Mouse (Mus musculus) mesoderm, embryonic 11.5 days (tissue): ENCODE data around the gene Trim72.
"Not testable (repeated sequence)": the region's sequence is repeated elsewhere in the genome, so short reads cannot be mapped to it uniquely, and the experiment has no call there.

ENCODE experiments used
- DNase-seq: peaks from one replicate; pipeline ENCODE4 v3.0.0-alpha.2; 2012; ENCODE audit warnings: low read depth, low spot score

Gene Trim72

DNA sequence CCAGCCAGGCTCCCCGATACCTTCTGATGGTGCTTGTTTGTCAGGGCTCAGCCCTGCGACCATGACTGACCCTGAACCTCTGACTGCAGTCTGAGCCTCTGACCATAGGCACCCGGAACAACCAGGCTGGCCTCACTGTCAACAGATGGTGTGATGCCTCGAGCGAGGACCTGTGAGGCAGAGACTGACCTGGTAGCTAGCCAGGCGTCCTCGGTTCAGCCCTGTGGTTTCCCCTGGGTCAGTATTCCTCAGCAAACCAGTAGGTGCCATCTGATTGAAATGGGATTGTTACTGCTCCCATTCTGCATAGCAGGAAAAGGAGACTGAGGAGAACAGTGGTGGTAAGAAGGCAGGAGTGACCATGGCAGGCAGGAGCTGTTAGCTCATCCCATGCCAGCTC is 2.4 kb downstream of the Trim72 start:
- DNase-seq: no peak

GRCm38 (mm10) chr7:128009715-128010340 is 6.1 kb downstream of the Trim72 start:
- DNase-seq: no peak

DNA sequence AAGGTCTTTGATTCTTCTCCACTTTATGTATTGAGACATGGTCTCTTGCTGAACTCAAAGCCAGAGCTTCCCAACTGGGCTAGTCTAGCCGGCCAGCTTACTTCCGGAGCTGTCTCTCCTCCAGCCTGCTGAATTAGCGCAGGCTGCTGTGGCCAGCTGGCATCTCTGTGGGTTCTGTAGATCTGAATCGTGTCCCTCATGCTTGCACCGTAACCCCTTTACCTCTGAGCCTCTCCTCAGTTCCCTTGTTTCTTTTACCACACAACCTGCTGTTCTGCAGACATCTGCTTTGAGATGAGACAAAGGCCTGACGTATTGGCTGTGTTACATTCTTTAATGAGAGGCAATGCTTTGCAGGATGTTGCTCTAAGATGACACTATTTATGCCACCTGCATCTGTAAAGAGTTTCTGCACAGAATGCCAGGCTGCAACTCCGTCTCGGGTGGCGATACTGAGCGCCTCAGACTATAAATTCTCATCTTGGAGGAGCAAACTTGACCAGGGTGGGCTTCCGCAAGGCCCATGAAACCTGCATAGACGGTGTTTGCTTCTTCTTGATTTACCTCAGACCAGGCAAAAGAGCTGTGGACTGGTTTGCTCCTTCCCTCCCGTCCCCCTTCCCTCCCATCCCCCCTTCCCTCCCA is 8.5 kb downstream of the Trim72 start:
- no peak for DNase-seq

DNA sequence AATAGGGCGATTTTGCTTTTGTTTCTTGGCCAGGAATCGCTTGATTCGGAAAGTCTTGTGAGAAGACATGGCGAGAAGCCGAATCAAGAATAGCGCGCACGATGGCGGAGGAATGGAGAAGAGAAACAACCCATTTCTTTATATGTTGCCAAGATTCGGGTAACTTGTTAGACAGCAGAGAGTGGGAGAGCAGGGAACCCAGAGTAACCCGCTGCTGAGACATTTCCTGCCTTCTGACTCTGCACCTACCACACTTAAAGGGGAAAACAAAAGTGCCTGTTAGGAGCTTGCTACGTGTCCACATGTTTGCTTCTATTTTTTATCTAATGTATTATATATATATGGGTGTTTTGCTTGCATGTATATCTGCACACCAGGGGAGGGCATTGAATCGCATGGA is 9.4 kb downstream of the Trim72 start:
- DNase-seq: no peak

DNA sequence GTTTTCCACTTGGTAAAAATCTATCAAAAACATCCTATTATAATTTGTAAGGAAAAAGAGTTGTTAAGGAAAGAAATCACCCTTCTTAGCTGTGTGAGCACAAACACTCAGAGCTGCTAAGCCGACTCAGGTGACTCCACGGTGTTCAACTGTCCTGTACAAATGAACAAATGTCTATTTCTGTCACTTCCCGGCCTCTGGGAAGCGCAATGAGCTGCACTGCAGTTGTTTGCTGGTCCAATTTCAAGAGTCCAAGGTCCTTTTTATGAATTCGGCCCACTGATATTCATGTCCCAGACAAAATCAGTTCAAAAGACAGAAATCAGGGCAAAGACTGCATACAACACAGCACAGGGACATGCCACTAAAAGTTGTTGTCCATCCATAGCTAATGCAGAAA is 12.4 kb downstream of the Trim72 start:
- DNase-seq: not testable (repeated sequence)

DNA sequence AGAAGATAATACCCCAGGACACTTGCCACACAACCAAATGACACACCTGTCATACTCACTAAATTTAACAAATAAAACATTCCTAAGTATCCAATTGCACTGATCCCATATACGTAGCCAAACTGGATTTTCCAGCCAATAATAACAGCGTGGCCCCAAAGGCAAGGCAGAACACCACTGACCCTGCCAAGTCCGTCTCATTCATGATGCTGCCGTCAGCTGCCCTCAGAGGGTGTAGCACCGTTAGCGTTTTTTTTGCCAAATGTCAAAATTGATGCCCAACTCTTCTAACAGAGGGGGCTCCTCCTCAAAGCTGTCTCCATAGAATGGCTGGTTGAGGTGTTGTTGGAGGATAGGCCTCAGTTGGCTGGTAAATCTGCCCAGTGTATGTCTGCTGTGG is 12.9 kb downstream of the Trim72 start:
- no peak for DNase-seq

DNA sequence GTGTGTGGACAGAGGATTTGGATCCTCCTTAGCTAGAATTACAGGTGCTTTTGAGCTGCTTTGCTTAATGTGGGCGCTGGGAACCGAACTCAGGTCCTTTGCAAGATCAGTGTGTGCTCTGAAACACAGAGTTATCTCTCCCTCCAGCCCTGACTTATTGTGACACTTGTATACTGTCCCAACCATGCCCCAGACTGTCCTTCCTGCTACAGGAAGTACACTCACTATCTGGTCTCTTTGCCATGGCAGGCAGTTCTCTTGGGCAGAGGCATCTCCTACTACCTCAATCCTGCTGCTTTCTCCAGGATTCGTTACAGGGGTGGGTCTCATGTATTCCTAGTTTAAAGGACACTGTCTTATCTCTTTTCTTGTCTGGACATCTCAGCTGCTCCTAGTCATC is 14.5 kb downstream of the Trim72 start:
- no peak for DNase-seq

GRCm38 (mm10) chr7:128019187-128019586 is 15.4 kb downstream of the Trim72 start:
- no peak for DNase-seq

DNA sequence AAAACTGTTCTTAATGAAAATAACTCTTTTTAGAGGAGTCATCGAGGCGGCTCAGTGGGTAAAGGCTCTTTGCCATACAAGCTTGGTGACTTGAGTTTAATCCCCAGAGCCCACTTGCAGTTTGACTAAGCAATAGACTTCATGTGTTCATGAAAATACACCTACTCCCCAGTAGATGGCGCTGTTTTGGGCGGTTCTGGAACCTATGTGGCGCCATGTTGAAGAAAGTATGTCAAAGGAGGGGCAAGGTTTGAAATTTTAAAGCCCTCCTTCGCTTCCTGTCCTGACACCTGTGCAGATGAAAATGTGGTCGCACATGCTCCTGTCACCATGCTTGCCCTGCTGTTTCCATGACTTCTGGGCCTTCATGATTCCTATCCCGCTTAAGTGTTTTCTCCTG is 19.2 kb downstream of the Trim72 start:
- no peak for DNase-seq

GRCm38 (mm10) chr7:128023565-128023964 is 19.8 kb downstream of the Trim72 start:
- DNase-seq: no peak

DNA sequence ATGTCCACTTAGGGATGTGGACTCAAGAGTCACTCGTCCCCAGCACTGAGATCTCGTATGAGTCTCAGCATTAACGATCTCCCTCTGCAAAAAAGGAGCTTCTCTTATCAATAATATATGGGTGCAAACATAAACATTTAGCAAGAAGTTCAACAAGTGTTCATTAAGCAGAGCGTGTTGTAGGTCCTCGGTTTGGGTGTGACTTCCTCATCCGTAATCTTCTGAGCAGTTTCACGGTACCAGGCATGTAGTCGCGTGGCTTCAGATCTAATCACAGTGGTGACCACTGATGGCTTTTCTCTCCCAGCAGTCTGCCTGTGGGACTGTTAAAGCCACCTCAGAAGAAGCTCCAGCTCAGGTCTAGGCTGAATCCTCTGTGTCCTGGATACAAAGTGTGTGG is 20.6 kb downstream of the Trim72 start:
- DNase-seq: no peak

- DNase-seq: no peak
These were observed 21.2 kb downstream of the Trim72 start for GRCm38 (mm10) chr7:128024932-128025331.

- no peak for DNase-seq
These were observed 21.6 kb downstream of the Trim72 start for GRCm38 (mm10) chr7:128025381-128025780.

- peak; percentile 27 for DNase-seq
These were observed 27.7 kb downstream of the Trim72 start for GRCm38 (mm10) chr7:128031403-128031976.

GRCm38 (mm10) chr7:128032290-128032988 is 28.7 kb downstream of the Trim72 start:
- no peak for DNase-seq

DNA sequence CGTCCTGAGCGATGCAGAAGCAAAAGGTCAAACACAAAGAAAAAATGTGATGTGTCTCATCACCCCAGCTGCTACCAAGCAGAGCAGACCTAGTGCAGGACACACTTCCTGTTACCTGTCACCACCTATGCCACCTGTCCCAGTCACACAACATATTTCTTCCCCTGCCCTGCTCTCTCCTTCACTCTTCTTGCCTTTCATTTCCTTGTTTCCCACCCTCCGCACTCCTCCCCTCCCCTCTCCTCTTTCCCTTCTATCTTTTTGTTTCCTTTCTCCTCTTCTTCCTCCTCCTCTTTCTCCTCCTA is 29.2 kb downstream of the Trim72 start:
- DNase-seq: no peak

DNA sequence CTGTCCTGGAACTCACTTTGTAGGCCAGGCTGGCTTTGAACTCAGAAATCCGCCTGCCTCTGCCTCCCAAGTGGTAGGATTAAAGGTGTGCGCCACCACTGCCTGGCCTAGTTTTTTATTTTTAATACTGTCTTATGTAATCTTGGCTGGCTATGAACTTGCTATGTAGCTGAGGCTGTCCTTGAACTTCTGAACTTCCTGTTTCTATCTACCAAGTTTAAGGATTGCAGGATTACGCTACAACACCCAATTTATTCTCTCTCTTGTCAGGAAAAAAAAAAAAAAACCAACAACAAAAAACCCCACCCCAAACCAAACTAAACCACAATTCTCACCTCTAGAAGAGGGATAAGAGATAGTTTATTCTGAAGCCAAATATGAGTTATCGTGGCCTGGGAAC is 29.9 kb downstream of the Trim72 start:
- no peak for DNase-seq

DNA sequence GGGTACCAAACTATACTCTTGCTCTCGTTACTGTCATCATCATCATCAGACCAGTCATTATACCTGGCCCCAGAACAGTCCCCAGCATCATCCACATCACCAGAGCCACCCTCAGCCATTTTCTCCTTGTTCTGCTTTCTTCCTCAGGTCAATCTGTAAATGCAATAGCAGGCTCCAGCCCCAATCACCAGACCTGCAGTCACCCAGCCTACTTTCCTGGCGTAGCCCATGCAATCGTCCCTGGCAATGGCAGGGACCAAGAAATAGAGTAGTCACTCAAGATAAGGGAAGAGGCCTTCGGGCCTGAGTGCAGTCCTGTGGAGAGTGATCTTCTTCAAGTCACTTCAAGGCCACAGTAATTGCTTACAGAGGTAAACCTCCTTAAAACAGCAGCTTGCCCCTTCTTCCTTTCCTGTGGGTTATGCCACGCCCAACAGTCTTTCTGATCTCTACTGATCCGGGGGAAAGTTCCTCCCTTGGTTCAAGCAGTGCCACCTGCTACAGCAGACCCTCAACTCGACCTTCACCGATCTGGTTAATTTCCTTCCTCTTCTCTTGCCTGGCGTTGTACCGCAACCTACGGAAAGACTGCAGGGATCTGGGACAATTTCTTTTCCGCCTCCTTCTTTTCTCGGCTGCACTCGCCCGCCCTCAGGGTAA is 38.5 kb downstream of the Trim72 start:
- DNase-seq: not testable (repeated sequence)

DNA sequence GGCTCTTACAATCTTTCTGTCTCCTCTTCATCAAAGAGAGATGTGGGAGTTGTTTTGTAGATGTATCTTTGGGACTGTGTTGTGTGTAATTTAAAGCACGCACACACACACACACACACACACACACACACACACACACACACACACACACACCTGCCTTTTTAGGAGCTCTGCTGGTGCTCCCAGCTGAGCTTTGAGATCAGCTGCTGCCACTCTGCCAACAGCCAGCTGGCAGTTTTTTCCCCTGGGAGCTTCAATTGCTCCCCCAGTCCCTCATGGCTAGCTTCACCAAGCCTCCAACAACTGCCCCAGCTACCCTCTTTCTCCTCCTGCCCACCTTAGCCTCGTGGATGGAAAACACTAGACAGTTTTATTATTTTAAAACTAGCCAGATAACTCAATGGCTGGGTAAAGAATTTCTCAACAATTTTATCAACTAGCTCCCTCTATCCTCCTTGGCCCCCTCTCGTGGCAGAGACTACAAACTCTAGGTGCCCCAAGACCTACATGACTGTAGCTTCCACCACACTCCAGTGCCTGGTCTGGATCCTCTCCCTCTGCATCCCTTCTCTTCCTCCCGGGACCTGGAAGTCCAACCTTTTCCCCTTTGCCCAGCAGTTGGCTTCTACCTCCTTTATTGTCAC is 40.5 kb downstream of the Trim72 start:
- no peak for DNase-seq

DNA sequence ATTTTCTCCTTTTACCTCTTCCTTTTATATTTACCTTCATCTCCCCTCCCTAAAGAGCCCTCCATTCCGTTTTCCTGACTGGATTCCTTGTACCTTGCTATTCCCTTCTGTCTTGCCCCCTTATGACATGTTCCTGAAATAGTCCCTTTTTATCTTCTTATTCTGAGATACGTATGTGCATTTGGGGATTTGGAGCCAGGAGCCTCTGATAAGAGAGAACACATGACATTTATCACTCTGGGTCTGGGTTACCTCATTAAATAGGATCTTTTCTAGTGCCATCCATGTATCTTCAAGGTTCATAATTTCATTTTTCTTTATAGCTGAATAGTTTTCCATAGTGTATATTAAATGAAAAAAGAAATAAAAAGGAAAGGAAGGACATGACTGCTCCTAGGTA is 41.9 kb downstream of the Trim72 start:
- DNase-seq: no peak

- no peak for DNase-seq
These were observed 45.1 kb downstream of the Trim72 start for GRCm38 (mm10) chr7:128048819-128049218.

DNA sequence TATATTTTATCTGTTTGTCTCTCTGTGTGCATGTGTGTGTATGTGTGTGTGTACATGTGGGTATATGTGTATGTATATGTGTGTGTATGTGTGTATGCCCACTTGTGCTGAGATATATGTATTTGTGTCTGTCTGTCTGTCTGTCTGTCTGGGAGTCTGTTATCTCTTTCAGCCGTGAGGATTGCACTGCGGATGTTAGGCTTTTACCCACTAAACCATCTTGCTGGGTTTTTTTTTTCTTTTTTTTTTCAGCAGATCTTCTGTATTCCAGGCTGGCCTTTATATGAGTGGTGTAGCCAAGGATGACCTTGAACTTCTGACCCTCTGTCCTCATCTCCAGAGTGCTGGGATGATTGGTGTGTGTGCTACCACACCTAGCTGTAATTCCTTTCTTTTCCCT is 45.5 kb downstream of the Trim72 start:
- no peak for DNase-seq
